Mouse (Mus musculus) frontal cortex, adult (tissue): ENCODE results near the gene Alg14.

Experiments
- ATAC-seq: cut with Nextera tagmentation; 2 replicates; pipeline ENCODE4 v1.9.2; 2017; ENCODE audit warnings: mild to moderate bottlenecking, moderate library complexity, mixed read lengths; ENCODE audit not compliant: low TSS enrichment

The Alg14 gene

GRCm38 (mm10) chr3:121279679-121280078 is 11.9 kb upstream of the Alg14 start:
- ATAC-seq = no peak

GRCm38 (mm10) chr3:121282998-121283397 is 8.6 kb upstream of the Alg14 start, which contains the start of gene Tmem56:
Tmem56 (minus strand) TSS chr3:121283098.
- ATAC-seq = no peak

- no peak for ATAC-seq
These were observed 6.4 kb upstream of the Alg14 start for GRCm38 (mm10) chr3:121285219-121285618.

- no peak for ATAC-seq
These were observed 4.4 kb upstream of the Alg14 start for GRCm38 (mm10) chr3:121287151-121287550.

- ATAC-seq = no peak
These were observed 892 bp upstream of the Alg14 start for GRCm38 (mm10) chr3:121290681-121291080.

- peak; percentile 55 for ATAC-seq
These were observed 381 bp upstream of the Alg14 start for GRCm38 (mm10) chr3:121291225-121291559.

GRCm38 (mm10) chr3:121294200-121294599 is 2.6 kb downstream of the Alg14 start:
- no peak for ATAC-seq

- no peak for ATAC-seq
These were observed 15.1 kb downstream of the Alg14 start for GRCm38 (mm10) chr3:121306641-121307040.

GRCm38 (mm10) chr3:121307532-121308234 is 16.1 kb downstream of the Alg14 start:
- peak; percentile 97 for ATAC-seq

GRCm38 (mm10) chr3:121308935-121309334 is 17.4 kb downstream of the Alg14 start:
- ATAC-seq = no peak

GRCm38 (mm10) chr3:121309429-121309828 is 17.9 kb downstream of the Alg14 start:
- no peak for ATAC-seq

GRCm38 (mm10) chr3:121309896-121310714 is 18.5 kb downstream of the Alg14 start:
- no peak for ATAC-seq

- no peak for ATAC-seq
These were observed 20.9 kb downstream of the Alg14 start for GRCm38 (mm10) chr3:121312426-121312825.

- no peak for ATAC-seq
These were observed 21.4 kb downstream of the Alg14 start for GRCm38 (mm10) chr3:121312979-121313378.

GRCm38 (mm10) chr3:121314149-121314548 is 22.6 kb downstream of the Alg14 start:
- no peak for ATAC-seq

- ATAC-seq = peak; percentile 81
These were observed 23.9 kb downstream of the Alg14 start for GRCm38 (mm10) chr3:121315498-121315897.

- no peak for ATAC-seq
These were observed 28.3 kb downstream of the Alg14 start for GRCm38 (mm10) chr3:121319906-121320305.

- no peak for ATAC-seq
These were observed 29.3 kb downstream of the Alg14 start for GRCm38 (mm10) chr3:121320896-121321295.

GRCm38 (mm10) chr3:121323371-121323770 is 31.8 kb downstream of the Alg14 start:
- no peak for ATAC-seq

GRCm38 (mm10) chr3:121327406-121327805 is 35.8 kb downstream of the Alg14 start:
- ATAC-seq = no peak

- peak; percentile 85 for ATAC-seq
These were observed 38.1 kb downstream of the Alg14 start for GRCm38 (mm10) chr3:121329647-121330046.

- peak; percentile 87 for ATAC-seq
These were observed 38.7 kb downstream of the Alg14 start for GRCm38 (mm10) chr3:121330244-121330646.

- ATAC-seq = no peak
These were observed 44.8 kb downstream of the Alg14 start for GRCm38 (mm10) chr3:121336234-121336890.
